Mouse (Mus musculus) embryonic facial prominence, embryonic 15.5 days (tissue): Measurements from ENCODE around the gene Omd. TPM values are rescaled to one million over a fixed set of nuclear protein-coding genes. Genes with fewer than 3 reads are reported as not detected.

Experiments used
- ATAC-seq: fragments of 200-750 bp; cut with Nextera tagmentation; 2 replicates; pipeline ENCODE4 v1.8.0; 2017; ENCODE audit warnings: low read depth, moderate TSS enrichment; ENCODE audit not compliant: insufficient number of reproducible peaks, low FRiP score, low TSS enrichment
- H3K27ac ChIP-seq: fragments of 300-500 bp; sonication (generic); replicated peaks from 2 replicates; pipeline ENCODE4 v1.5.1; 2015; ENCODE audit warnings: mild to moderate bottlenecking, inconsistent platforms
- H3K27me3 ChIP-seq: fragments of 300-500 bp; sonication (generic); 2 replicates; pipeline ENCODE4 v1.6.1; 2015; ENCODE audit warnings: inconsistent platforms
- H3K36me3 ChIP-seq: fragments of 300-500 bp; sonication (generic); 2 replicates; pipeline ENCODE4 v1.6.1; 2015; ENCODE audit warnings: mild to moderate bottlenecking, inconsistent platforms
- H3K4me1 ChIP-seq: fragments of 300-500 bp; sonication (generic); 2 replicates; pipeline ENCODE4 v1.6.1; 2015; ENCODE audit warnings: inconsistent platforms
- H3K4me2 ChIP-seq: fragments of 300-500 bp; sonication (generic); replicated peaks from 2 replicates; pipeline ENCODE4 v1.6.1; 2015; ENCODE audit warnings: mild to moderate bottlenecking, inconsistent platforms
- H3K4me3 ChIP-seq: fragments of 300-500 bp; sonication (generic); replicated peaks from 2 replicates; pipeline ENCODE4 v1.5.1; 2015; ENCODE audit warnings: mild to moderate bottlenecking, inconsistent platforms
- H3K9ac ChIP-seq: fragments of 300-500 bp; sonication (generic); 2 replicates; pipeline ENCODE4 v1.6.1; 2015; ENCODE audit warnings: inconsistent platforms
- H3K9me3 ChIP-seq: fragments of 300-500 bp; sonication (generic); replicated peaks from 2 replicates; pipeline ENCODE4 v1.6.1; 2016; ENCODE audit warnings: inconsistent platforms
- WGBS: fragments of 180-500 bp; shearing (Covaris S2); methylation state at CpG from one replicate; pipeline ENCODE4 v1.1.7; 2015; 5-methylcytosine and 5-hydroxymethylcytosine counted together
- polyA plus RNA-seq: library from polyadenylated mRNA; unstranded; fragments of >200 nt; fragmentation: Nextera tagmentation; extraction: Ambion mirVana; gene quantifications from 2 replicates; pipeline ENCODE4 v1.2.1, GENCODE M21; 2015

The Omd gene
- 35.3 and 38.6 TPM in 2 replicates for polyA plus RNA-seq

DNA sequence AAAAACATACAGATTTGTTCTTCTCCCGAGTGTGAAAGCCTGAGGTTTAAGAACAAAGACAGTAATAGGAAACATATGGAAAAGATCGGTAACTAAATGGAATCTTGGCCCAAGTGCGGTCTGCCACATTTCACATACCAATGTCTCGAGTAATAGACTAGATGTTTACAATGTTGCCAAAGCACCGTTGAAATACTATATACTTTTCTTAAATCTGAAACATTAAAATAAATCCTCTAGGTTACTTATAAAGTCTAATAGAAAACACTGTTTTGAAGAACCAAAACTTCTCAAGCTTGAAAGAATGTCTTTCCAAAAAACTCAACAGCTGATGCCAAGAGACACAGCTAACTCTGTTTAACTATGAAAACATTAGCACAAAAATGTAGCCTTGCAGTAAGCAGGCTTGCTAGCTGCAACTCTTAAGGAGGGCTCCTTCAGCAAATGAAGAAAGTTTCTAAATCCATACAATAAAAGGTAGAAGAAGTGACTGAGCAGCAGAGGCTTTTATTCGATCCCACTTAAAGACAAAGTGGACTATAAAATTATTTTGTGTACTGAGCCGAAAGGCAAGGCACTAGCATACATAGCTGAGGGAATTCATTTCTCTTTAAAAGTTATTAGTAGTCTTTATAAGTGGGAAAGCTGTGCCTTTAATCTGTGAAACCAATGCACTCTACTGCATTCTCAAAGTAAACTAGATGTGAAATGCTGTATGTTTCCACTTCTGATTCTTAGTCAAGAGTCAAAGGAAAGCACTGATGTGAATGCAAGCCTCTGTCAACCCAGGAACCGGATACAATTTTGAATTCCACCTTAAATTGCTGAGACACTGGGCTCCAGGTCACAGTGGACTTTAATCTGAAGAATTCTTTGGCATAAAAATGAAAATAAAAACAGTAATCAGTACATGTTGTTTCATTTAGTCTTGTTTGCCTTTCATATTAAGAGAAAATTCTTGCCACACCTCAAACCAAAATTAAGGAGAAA is at the start of gene Omd:
TSS of gene Omd (plus strand) at position 922 of the 990 bp plus-strand sequence.
- Histone ChIP-seq H3K36me3 (no peaks in the 10 kb centered on the region), H3K9ac (no peak within 1 kb of the TSS), H3K9me3 (no peaks in the 10 kb centered on the region), H3K4me2 (peak within 1 kb of the TSS; percentile 29), H3K4me3 (0 out of 2 replicates have a peak within 1 kb of the TSS, but pooled peaks have one; percentile 7), H3K27ac (peak within 1 kb of the TSS; percentile 94), H3K4me1 (peaks cover 14% of the 10 kb centered on the region), H3K27me3 (no peaks in the 10 kb centered on the region)
- ATAC-seq: peak; percentile 83
- WGBS: 21% methylated on average over 8 of the region's 8 CpGs

DNA sequence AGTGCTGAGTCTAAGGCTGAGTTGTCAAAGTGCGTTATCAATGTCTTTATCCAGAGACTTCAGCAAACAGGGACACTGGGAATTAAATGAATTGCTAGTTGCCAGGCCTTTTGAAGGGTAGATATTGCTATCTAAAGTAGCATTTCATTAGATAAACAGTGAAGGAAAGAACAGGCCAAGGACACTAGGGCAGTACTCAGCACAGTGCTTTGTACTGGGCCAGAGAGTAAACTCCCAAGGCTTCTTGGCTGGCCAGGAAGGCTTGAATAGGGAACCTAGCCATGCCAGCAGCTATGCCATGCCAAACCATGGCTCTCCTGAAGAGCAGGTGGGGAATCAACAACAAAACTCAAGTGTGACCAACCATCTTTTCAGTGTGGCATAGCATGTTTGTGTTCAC is 45.3 kb upstream of the Omd start:
- Histone ChIP-seq H3K4me2 (no peak overlapping the region), H3K4me3 (no peak overlapping the region), H3K4me1 (no peaks in the 10 kb centered on the region), H3K9ac (no peak overlapping the region), H3K27me3 (no peaks in the 10 kb centered on the region), H3K27ac (no peak overlapping the region), H3K9me3 (no peaks in the 10 kb centered on the region), H3K36me3 (no peaks in the 10 kb centered on the region)
- WGBS: 98% methylated on average over 1 of the region's 1 CpGs
- no peak for ATAC-seq

DNA sequence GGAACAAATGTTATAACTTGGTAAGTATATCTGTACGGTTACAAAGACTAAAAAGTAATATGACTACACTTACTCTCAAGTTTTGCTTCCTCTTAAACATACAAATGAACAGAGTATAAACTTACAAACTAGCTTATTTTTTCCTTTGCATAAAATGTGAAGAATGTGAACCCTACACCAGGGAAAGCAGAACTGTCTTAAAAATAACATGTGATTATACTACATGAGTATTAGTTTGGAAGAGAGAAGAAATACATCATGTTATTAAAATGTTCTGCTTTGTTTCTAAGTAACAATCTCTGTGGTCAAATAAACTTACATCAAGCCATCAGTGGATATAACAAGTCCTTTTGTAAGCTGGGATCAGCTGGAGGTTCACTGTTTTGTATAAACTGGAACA is 43.6 kb upstream of the Omd start:
- WGBS: 45% methylated on average over 1 of the region's 1 CpGs
- no peaks in the 10 kb centered on the region for H3K36me3 ChIP-seq
- no peaks in the 10 kb centered on the region for H3K9me3 ChIP-seq
- H3K9ac ChIP-seq: no peak overlapping the region
- ATAC-seq: no peak
- H3K4me2 ChIP-seq: no peak overlapping the region
- H3K4me1 ChIP-seq: 0 out of 2 replicates have a peak, but pooled peaks cover 1% of the 10 kb centered on the region
- no peak overlapping the region for H3K4me3 ChIP-seq
- H3K27me3 ChIP-seq: no peaks in the 10 kb centered on the region
- H3K27ac ChIP-seq: 0 out of 2 replicates have a peak overlapping the region, but pooled peaks have one; percentile 3

DNA sequence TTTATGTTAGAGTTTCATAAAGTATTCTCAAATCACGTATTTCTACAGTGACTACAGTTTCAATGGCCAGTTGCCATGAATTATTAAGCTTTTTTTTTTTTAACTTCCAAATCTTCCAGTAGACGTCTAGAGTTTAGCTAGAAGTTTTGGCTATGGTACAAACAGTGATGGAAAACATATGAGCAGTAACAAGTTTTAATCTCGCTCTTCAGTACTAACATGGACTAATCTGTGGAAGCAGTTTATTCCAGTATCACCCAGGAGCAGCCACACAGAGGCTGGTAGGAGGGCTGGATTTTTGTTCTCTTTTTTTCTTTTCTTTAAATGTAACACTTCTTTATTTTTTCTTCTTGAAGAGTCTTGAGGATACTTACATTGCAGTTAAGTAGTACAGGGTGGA is 38.0 kb upstream of the Omd start, which contains the start of gene Aspn:
TSS of gene Aspn (plus strand) at position 165 of the 400 bp plus-strand sequence.
- ATAC-seq: 0 out of 2 replicates have a peak, but pooled peaks have one; percentile 61
- no peaks in the 10 kb centered on the region for H3K9me3 ChIP-seq
- 0 out of 2 replicates have a peak within 1 kb of the TSS, but pooled peaks have one; percentile 12 for H3K4me2 ChIP-seq
- peak within 1 kb of the TSS; percentile 22 for H3K4me3 ChIP-seq
- H3K27ac ChIP-seq: peak within 1 kb of the TSS; percentile 83
- peaks cover 10% of the 10 kb centered on the region for H3K4me1 ChIP-seq
- no peaks in the 10 kb centered on the region for H3K36me3 ChIP-seq
- no peaks in the 10 kb centered on the region for H3K27me3 ChIP-seq
- WGBS: 26% methylated on average over 3 of the region's 3 CpGs
- no peak within 1 kb of the TSS for H3K9ac ChIP-seq

DNA sequence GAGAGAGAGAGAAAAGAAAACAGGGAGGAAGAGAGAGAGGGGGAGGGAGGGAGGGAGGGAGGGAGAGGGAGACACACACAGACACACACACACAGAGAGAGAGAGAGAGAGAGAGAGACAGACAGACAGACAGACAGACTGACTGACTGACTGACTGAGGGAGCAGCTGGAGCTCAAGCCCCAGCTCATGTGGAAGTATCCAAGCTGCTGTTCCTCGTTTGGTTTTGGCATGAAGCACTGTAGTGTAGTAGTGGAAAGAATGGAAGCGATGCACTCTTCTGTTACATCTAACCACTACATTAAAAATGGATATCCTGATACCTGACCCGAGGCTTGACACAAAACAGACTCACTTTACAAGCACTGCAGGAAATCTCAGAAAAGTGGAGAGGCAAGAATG is 36.6 kb upstream of the Omd start:
- Histone ChIP-seq H3K27me3 (no peaks in the 10 kb centered on the region), H3K4me2 (0 out of 2 replicates have a peak overlapping the region, but pooled peaks have one; percentile 12), H3K27ac (peak overlapping the region; percentile 83), H3K36me3 (no peaks in the 10 kb centered on the region), H3K9ac (no peak overlapping the region), H3K4me1 (peaks cover 10% of the 10 kb centered on the region), H3K9me3 (no peaks in the 10 kb centered on the region), H3K4me3 (peak overlapping the region; percentile 22)
- peak; percentile 84 for ATAC-seq
- 21% methylated on average over 3 of the region's 3 CpGs for WGBS

DNA sequence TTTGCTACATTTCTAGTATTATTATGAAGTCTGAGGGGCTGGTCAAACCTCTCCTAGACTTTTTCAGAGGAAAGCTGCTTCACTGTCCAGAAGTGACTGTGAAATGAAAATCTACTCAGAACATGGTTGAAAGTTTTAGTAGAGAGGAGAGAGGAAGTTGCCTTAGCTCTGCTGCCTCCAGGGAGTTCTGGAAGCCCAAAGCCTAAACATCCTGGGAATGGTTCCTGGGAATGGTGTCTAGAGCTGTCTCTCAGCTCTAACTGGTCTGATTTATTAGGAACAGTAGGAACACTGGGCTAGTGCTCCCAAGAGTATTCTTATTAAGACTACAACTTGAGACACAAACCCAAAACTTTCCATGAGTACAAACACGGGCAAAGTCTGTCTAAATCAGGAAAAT is 35.7 kb upstream of the Omd start:
- Histone ChIP-seq H3K4me1 (peaks cover 10% of the 10 kb centered on the region), H3K4me3 (peak overlapping the region; percentile 22; the same call in 1 of the 2 replicates), H3K36me3 (no peaks in the 10 kb centered on the region), H3K27me3 (no peaks in the 10 kb centered on the region), H3K9ac (no peak overlapping the region), H3K4me2 (0 out of 2 replicates have a peak overlapping the region, but pooled peaks have one; percentile 7), H3K27ac (peak overlapping the region; percentile 83), H3K9me3 (no peaks in the 10 kb centered on the region)
- 64% methylated on average over 1 of the region's 1 CpGs for WGBS
- ATAC-seq: no peak

DNA sequence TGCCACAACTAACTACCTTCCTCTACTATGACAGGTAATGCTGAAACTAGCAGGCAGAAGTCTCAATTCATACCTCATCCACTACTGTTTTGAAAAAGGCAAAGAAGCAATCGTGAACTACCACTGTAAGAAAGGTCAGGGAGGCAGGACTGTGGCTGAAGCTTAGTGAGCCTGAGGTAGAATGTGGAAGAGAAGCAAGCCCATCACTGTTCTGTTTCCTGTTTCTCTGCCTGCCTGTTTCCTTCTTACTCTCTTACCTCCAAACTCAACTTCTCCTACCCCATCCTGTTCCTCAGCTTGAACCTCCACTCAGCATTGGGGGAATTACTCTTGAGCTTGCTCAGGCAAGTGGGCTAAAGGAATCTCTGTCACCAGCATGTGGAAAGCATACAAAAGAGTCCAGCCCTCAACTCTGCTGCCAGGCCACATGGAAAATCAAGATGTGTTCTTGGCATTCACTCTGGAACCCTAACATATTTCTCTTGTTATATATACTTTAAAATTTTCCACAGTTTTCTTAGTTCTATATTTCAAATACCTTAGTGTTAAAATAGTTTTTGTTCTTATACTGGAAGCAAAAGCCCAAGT is 34.6 kb upstream of the Omd start:
- H3K36me3 ChIP-seq: no peaks in the 10 kb centered on the region
- peak; percentile 64; the same call in 1 of the 2 replicates for ATAC-seq
- 63% methylated on average over 1 of the region's 1 CpGs for WGBS
- no peaks in the 10 kb centered on the region for H3K9me3 ChIP-seq
- no peaks in the 10 kb centered on the region for H3K27me3 ChIP-seq
- peaks cover 10% of the 10 kb centered on the region for H3K4me1 ChIP-seq
- H3K9ac ChIP-seq: no peak overlapping the region
- peak overlapping the region; percentile 83 for H3K27ac ChIP-seq
- H3K4me3 ChIP-seq: no peak overlapping the region
- H3K4me2 ChIP-seq: peak overlapping the region; percentile 2; the same call in 1 of the 2 replicates

DNA sequence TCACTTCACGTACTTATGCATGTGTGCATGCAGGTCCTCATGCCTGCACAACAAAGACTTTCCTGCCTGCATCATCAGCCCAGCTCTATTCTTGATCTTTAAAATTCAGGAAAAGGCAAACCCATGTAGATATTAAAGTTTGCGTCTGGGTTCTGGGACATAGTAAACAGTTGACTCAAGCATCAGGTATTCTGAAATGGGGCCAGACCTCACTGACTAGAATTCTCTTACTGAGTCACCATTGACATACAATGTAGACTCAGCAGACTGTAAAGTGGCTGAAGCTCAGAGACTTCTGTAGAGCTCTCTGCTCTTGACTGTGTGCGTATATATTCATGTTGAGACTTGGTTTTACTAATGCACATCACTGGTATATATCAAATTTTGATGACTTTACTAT is 32.6 kb upstream of the Omd start:
- ATAC-seq: no peak
- no peak overlapping the region for H3K27ac ChIP-seq
- whole genome bisulfite sequencing: 89% methylated on average over 3 of the region's 3 CpGs
- H3K4me1 ChIP-seq: peaks cover 6% of the 10 kb centered on the region
- no peaks in the 10 kb centered on the region for H3K27me3 ChIP-seq
- no peak overlapping the region for H3K9ac ChIP-seq
- no peak overlapping the region for H3K4me2 ChIP-seq
- no peaks in the 10 kb centered on the region for H3K36me3 ChIP-seq
- no peak overlapping the region for H3K4me3 ChIP-seq
- H3K9me3 ChIP-seq: no peaks in the 10 kb centered on the region

DNA sequence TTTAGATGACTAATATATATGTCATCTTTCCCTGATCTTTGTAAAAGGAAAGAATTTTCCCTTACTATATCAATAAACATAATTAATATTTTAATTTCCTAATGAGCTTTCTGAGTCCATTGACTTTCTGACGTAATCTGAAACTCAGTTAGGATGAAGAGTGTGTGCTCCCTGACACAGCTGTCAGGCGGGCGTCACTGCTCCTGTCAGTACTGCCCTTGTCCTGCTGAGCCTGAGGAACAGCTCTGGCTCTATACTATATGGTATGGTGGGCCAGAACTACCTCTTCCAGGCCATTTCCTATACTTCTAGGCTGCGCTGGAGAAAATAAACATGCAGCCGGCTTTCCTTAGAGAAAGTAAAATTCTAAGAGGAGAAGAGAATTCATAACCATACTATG is 27.7 kb upstream of the Omd start:
- H3K27me3 ChIP-seq: no peaks in the 10 kb centered on the region
- no peak overlapping the region for H3K9ac ChIP-seq
- H3K27ac ChIP-seq: no peak overlapping the region
- no peak overlapping the region for H3K4me2 ChIP-seq
- H3K4me1 ChIP-seq: no peaks in the 10 kb centered on the region
- H3K9me3 ChIP-seq: no peaks in the 10 kb centered on the region
- ATAC-seq: no peak
- no peaks in the 10 kb centered on the region for H3K36me3 ChIP-seq
- WGBS: 72% methylated on average over 5 of the region's 5 CpGs
- H3K4me3 ChIP-seq: no peak overlapping the region

DNA sequence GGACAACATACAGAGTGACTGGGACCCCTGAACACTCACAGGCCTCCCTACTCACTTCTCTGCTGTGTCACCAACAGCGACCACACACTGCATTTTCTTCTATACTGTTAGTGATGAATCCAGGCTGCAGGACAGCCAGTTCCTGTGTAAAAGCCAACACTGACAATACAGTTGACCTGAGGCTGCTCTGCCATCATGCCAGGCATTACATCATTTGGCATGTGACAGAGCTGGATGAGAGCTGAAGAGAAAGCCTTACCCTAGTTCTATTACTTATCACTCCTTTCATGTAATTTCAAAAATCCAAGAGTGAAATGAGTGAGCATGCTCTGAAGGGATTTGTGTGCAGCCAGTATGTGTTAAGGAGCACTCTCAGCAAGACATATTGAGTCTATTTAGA is 26.1 kb upstream of the Omd start:
- no peak overlapping the region for H3K27ac ChIP-seq
- no peaks in the 10 kb centered on the region for H3K36me3 ChIP-seq
- no peak for ATAC-seq
- no peaks in the 10 kb centered on the region for H3K4me1 ChIP-seq
- no peak overlapping the region for H3K4me3 ChIP-seq
- no peaks in the 10 kb centered on the region for H3K27me3 ChIP-seq
- H3K9ac ChIP-seq: no peak overlapping the region
- WGBS: 87% methylated on average over 1 of the region's 1 CpGs
- no peaks in the 10 kb centered on the region for H3K9me3 ChIP-seq
- H3K4me2 ChIP-seq: no peak overlapping the region

DNA sequence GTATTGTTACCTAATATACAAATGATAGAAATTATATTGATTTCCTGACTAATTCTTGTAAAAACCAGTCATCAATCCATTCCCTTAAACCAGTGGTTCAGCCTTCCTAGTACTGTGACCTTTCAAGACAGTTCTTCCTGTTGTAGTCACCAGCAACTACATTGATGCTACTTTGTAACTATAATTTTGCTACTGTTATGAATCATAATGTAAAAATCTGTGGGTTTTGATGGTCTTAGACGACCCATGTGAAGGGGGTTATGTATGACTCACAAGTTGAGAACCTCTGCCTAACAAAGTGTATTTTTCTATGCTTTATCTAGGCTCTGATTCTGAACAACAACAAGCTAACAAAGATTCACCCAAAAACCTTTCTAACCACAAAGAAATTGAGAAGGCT is 25.3 kb upstream of the Omd start:
- Histone ChIP-seq H3K9ac (no peak overlapping the region), H3K4me3 (no peak overlapping the region), H3K27me3 (no peaks in the 10 kb centered on the region), H3K9me3 (no peaks in the 10 kb centered on the region), H3K36me3 (no peaks in the 10 kb centered on the region), H3K27ac (no peak overlapping the region), H3K4me1 (no peaks in the 10 kb centered on the region), H3K4me2 (no peak overlapping the region)
- ATAC-seq: no peak
- WGBS: 50% methylated on average over 1 of the region's 1 CpGs
